Mouse (Mus musculus) cortical plate, adult 2 months (tissue): ENCODE data around the gene Ralgps2.

Experiments
- CTCF ChIP-seq: fragments of 200-500 bp; IDR thresholded peaks from 2 replicates; pipeline ENCODE4 v1.5.1; 2011; ENCODE audit warnings: mild to moderate bottlenecking, control low read depth, low read length; ENCODE audit not compliant: insufficient read depth; ENCODE audit errors: extremely low read depth
- POLR2A ChIP-seq: fragments of 200-500 bp; IDR thresholded peaks from 2 replicates; pipeline ENCODE4 v1.6.1; 2011; ENCODE audit warnings: mild to moderate bottlenecking, low read length, control low read depth; ENCODE audit not compliant: insufficient read depth; ENCODE audit errors: extremely low read depth

DNA sequence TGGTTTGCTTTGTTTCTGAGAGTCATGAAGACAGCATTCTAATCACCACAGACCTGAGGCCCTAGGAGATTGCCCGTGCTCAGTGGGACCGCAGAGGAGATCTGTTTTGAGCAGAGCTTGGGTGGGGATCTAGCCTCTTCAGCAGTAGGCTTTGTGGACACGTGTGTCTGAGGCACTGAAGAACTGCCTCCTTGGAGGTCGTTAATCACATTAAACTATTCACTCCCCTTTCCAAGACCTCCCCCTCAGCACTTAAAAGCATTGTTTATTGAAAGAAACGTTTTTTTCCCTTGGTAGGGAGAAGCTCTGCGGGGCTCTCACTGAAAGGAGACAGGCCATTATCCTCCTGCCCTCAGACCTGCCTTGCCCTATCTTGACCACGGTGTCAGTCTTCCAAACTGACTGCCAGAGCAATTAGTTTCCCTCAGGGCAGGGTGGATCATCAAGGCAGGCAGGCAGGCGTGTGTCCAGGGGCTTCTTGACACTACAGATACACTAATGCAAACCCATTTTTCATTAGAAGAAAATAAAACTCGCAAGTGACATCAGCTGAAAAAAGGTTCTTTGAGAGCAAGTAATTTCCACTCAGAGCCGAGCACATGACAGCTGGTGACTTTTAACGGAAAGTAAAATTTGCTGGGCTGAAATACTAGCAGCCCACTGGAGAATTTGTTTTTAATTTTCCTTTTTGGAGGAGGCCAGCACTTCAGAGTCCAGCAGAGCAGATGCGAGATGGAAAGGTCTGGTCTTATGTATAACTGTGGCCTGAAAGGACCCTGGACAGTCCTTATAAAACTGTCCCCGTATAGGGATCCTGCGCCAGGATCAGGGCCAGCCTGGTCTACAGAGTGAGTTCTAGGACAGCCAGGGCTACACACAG lies 157.2 kb downstream of the Ralgps2 start:
- TF ChIP-seq CTCF (no peak), POLR2A (no peak)
